Mouse (Mus musculus): ENCODE measurements around the gene Dpysl5.
"Not testable (repeated sequence)": the region's sequence is repeated elsewhere in the genome, so short reads cannot be mapped to it uniquely, and the experiment has no call there.

Gene Dpysl5

GRCm38 (mm10) chr5:30711147-30712001 lies at the start of gene Dpysl5:
TSS of gene Dpysl5 (plus strand) at chr5:30711564.
- no peak for DNase-seq (ENCODE audit: extremely low read depth, low read depth)

- peak; percentile 74 for DNase-seq (ENCODE audit: extremely low read depth, low read depth)
Observed at GRCm38 (mm10) chr5:30665360-30665759, 46.0 kb upstream of the Dpysl5 start.

DNA sequence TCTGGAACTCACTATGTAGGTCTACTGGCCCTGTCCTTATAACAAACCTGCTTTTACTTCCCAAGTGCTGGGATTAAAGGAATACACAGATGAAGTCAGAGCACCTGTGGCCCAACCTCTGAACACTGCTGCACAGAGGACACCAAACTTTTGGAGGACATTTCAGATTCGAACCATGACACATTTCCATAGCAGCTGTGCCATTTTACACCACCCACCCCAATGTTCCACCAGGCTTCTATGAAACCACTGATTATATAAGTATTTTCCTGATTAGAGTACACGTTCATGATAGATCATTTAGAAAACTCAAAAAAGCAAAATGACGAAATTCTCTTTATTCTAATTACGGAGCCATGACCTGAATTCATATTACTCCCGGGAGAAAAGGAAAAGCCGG lies 45.4 kb upstream of the Dpysl5 start:
- no peak for DNase-seq (ENCODE audit: extremely low read depth, low read depth)

DNA sequence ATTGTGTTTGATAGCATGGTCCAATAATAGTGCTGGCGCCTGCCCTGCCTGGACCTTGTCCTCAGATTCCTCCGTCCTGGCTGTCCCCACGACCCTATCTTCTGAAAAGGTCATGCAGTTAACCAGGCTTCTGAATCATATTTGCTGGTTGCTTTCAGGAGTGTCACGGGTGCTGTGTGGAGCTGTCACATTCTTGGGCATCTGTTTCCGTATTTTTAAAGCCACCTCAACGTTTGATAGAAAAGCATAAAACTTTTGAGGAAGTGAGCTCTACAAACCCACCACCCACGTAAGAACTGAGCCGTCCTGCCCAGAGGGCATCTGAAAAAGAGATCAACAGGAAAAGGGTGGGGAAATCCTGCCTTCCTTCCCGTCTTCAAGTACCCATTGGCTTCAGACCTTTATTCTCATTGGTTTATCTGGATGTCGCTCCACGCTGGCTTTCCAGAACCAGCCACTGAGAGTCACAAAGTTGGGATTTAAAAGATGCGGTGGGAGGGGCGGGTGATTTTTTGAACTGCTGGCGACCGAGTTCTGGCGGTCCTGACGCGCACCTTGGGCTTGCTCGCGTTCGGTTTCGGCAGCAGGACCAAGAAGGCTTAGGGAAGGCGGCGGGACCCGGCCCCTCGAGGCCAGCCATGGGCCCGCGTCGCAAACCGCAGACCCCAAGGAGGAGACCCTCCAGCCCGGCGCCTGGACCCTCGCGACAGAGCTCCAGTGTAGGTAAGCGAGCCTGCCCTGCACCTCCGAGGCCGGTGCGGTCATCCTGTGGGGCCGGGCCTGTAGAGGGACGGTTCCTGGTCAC lies 44.8 kb upstream of the Dpysl5 start, which contains the start of gene Cenpa:
Gene Cenpa, plus strand, starts transcription at position 387 of the 805 bp plus-strand sequence.
- peak; percentile 100 for DNase-seq (ENCODE audit: extremely low read depth, low read depth)

DNA sequence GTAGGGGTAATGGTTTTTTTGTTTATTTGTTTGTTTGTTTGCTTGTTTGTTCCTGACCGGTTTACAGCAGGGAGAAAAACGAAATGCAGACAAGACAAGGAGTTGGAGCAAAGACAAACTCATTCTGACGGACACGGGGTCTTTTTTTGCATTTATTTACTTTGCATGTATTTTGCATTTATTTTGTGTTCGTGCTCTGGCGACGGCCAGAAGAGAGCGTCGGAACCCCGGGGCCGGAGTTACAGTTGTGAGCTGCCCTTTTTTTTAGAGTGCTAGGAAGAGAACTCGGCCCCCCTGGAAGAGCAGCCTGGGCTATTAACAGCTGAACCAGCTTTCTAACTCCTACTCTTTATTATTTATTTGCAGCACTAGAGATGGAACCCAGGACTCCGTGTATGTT lies 44.1 kb upstream of the Dpysl5 start:
- peak; percentile 31 for DNase-seq (ENCODE audit: extremely low read depth, low read depth)

GRCm38 (mm10) chr5:30667686-30668085 lies 43.7 kb upstream of the Dpysl5 start:
- DNase-seq (ENCODE audit: extremely low read depth, low read depth): peak; percentile 77

GRCm38 (mm10) chr5:30668637-30669495 lies 42.5 kb upstream of the Dpysl5 start:
- DNase-seq (ENCODE audit: extremely low read depth, low read depth): peak; percentile 36

GRCm38 (mm10) chr5:30669496-30669830 lies 41.9 kb upstream of the Dpysl5 start:
- DNase-seq (ENCODE audit: extremely low read depth, low read depth): peak; percentile 78

DNA sequence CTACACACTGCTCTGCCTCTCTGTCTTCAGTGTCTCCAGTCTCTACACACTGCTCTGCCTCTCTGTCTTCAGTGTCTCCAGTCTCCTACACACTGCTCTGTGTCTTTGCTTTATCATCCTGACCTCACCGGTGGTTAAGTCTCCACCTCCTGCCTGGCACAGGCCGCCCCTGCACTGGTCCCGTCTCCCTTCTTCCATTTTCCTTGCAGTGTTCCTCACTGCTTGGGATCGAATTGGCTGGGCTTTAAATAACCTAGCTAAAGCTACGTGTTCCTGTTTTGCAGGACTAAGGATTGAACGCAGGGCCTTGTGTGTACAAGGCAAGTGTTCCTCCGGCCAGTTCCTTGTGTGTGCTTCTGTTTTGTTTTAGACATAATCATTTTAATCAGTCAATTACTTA lies 41.3 kb upstream of the Dpysl5 start:
- peak; percentile 37 for DNase-seq (ENCODE audit: extremely low read depth, low read depth)

DNA sequence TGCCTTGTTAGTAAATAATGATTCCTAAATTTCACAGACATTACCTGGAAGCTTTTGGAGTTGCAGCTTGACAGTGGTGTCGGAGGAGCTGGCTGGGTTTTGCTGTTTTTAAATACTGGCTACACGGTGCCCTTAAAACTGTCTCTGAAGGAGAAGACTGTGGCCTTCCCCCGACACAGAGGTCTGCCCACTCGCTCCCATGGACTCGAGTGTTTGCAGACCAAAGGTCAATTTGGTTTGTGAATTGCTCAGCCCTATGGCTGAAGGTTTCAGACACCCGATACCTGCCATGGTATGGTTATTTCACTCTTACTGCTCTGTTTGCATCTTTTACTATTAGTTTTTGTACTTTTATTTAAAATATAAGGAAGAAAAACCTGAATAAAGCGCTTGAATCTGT lies 37.4 kb upstream of the Dpysl5 start:
- DNase-seq (ENCODE audit: extremely low read depth, low read depth): no peak

GRCm38 (mm10) chr5:30676800-30677199 lies 34.6 kb upstream of the Dpysl5 start:
- no peak for DNase-seq (ENCODE audit: extremely low read depth, low read depth)

- not testable (repeated sequence) for DNase-seq (ENCODE audit: extremely low read depth, low read depth)
Observed at GRCm38 (mm10) chr5:30678069-30678468, 33.3 kb upstream of the Dpysl5 start.

- no peak for DNase-seq (ENCODE audit: extremely low read depth, low read depth)
Observed at GRCm38 (mm10) chr5:30678722-30679296, 32.6 kb upstream of the Dpysl5 start.

DNA sequence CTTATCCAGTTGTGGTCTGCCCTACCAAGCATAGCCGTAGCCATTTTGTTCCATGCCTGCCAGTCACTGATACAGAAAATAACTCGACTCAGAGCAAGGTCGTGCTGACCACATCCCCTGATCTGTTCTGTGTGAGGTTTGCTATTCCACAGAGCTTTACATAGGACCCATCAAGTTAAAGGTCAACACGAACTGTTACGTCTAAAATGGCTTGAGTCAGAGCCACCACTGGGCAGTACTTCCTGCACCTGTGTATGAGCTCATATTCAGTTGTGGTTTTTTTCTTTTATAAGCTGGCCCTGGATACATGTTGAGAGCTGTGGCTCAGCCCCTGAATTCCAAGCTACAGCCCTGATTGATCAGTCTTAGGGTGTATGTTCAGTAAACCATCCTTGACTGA lies 31.8 kb upstream of the Dpysl5 start:
- DNase-seq (ENCODE audit: extremely low read depth, low read depth): no peak

- DNase-seq (ENCODE audit: extremely low read depth, low read depth): no peak
Observed at GRCm38 (mm10) chr5:30681970-30682369, 29.4 kb upstream of the Dpysl5 start.

DNA sequence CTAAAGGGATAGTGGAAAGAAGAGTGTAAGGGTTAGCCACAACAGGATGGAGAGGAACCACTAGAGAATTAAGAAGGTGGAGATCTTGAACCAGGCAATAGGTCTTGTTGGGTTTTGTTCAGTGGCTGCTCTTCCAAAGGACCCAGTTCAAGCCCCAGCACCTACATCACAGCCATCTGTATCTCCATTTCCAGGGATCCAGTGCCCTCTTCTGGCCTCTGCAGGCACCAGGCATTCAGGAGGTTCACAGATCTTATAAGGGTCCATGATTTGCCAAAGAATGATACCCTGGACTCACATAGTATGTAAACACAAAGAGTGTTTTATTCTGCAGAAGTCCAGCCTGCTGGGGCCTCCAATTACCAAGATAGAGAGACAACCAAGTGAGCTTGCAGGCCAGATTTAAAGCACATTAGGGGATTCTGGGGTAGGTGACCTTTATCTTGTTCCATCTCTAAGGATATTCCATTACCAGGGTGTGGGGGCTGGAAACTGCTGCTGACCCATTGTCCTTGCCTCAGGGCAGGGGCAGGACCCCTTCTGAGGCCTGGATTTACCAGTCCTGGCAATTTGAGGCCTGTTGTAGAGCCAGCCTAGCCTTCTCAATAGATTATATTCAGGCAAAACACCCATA lies 28.3 kb upstream of the Dpysl5 start:
- DNase-seq (ENCODE audit: extremely low read depth, low read depth): no peak

GRCm38 (mm10) chr5:30683993-30684392 lies 27.4 kb upstream of the Dpysl5 start:
- no peak for DNase-seq (ENCODE audit: extremely low read depth, low read depth)

- no peak for DNase-seq (ENCODE audit: extremely low read depth, low read depth)
Observed at GRCm38 (mm10) chr5:30686781-30687180, 24.6 kb upstream of the Dpysl5 start.

GRCm38 (mm10) chr5:30700361-30701000 lies 10.9 kb upstream of the Dpysl5 start:
- DNase-seq (ENCODE audit: extremely low read depth, low read depth): no peak

GRCm38 (mm10) chr5:30701373-30701772 lies 10.0 kb upstream of the Dpysl5 start:
- not testable (repeated sequence) for DNase-seq (ENCODE audit: extremely low read depth, low read depth)
